Mouse (Mus musculus) cerebellum, adult 2 months (tissue): Measurements from ENCODE around the gene Nsmf. TPM values are rescaled to one million over a fixed set of nuclear protein-coding genes. Genes with fewer than 3 reads are reported as not detected.

Experiments
- DNase-seq, 2 experiments: peaks; one replicate each; pipeline ENCODE4 v3.0.0; 2021
- H3K27ac ChIP-seq: fragments of 200-500 bp; 2 replicates; pipeline ENCODE4 v1.5.1; 2012; ENCODE audit warnings: low read length, control low read depth, inconsistent platforms; ENCODE audit not compliant: insufficient read depth
- H3K27me3 ChIP-seq: fragments of 200-500 bp; 2 replicates; pipeline ENCODE4 v1.6.1; 2012; ENCODE audit warnings: inconsistent platforms, mild to moderate bottlenecking, low read length, moderate library complexity; ENCODE audit not compliant: control insufficient read depth, insufficient read depth
- H3K4me1 ChIP-seq: fragments of 200-500 bp; 2 replicates; pipeline ENCODE4 v1.6.1; 2011; ENCODE audit warnings: low read length; ENCODE audit not compliant: control insufficient read depth, insufficient read depth
- H3K4me3 ChIP-seq: fragments of 200-500 bp; replicated peaks from 2 replicates; pipeline ENCODE3; 2011; ENCODE audit warnings: mild to moderate bottlenecking, low read depth, low read length, control low read depth; ENCODE audit not compliant: insufficient read depth
- CTCF ChIP-seq: fragments of 200-500 bp; IDR thresholded peaks from 2 replicates; pipeline ENCODE4 v1.5.1; 2011; ENCODE audit warnings: low read depth, mild to moderate bottlenecking, control low read depth, low read length, moderate library complexity, borderline replicate concordance; ENCODE audit not compliant: insufficient read depth
- POLR2A ChIP-seq: fragments of 200-500 bp; IDR thresholded peaks from 2 replicates; pipeline ENCODE4 v1.6.1; 2011; ENCODE audit warnings: low read length, control low read depth, borderline replicate concordance; ENCODE audit not compliant: insufficient read depth
- WGBS: fragments of 180-500 bp; shearing (Covaris S2); methylation state at CpG from one replicate; pipeline ENCODE4 v1.1.7; 2018; 5-methylcytosine and 5-hydroxymethylcytosine counted together
- polyA plus RNA-seq: library from polyadenylated mRNA; depleted of rRNA; stranded (reverse); fragments of >200 nt; gene quantifications from 2 replicates; pipeline ENCODE4 v1.2.3, GENCODE M21; 2012

Nsmf gene
- polyA plus RNA-seq, 1 experiment, result 244 TPM

GRCm38 (mm10) chr2:25088636-25089035, 34.5 kb downstream of the Nsmf start:
- 28% methylated on average over 3 of the region's 3 CpGs for WGBS
- no peak for DNase-seq
- TF ChIP-seq POLR2A (no peak), CTCF (no peak)
- no peak overlapping the region for H3K4me3 ChIP-seq
- no peaks in the 10 kb centered on the region; the same call in 1 of the 2 replicates for H3K4me1 ChIP-seq
- no peak overlapping the region for H3K27ac ChIP-seq
- H3K27me3 ChIP-seq, result no peaks in the 10 kb centered on the region

- H3K27me3 ChIP-seq, result no peaks in the 10 kb centered on the region
- H3K4me3 ChIP-seq, result no peak overlapping the region
- no peak overlapping the region for H3K27ac ChIP-seq
- TF ChIP-seq CTCF (no peak), POLR2A (no peak)
- no peaks in the 10 kb centered on the region for H3K4me1 ChIP-seq
- 58% methylated on average over 17 of the region's 17 CpGs for WGBS
- DNase-seq, result no peak
These were observed 40.6 kb downstream of the Nsmf start for GRCm38 (mm10) chr2:25094785-25095108.

DNA sequence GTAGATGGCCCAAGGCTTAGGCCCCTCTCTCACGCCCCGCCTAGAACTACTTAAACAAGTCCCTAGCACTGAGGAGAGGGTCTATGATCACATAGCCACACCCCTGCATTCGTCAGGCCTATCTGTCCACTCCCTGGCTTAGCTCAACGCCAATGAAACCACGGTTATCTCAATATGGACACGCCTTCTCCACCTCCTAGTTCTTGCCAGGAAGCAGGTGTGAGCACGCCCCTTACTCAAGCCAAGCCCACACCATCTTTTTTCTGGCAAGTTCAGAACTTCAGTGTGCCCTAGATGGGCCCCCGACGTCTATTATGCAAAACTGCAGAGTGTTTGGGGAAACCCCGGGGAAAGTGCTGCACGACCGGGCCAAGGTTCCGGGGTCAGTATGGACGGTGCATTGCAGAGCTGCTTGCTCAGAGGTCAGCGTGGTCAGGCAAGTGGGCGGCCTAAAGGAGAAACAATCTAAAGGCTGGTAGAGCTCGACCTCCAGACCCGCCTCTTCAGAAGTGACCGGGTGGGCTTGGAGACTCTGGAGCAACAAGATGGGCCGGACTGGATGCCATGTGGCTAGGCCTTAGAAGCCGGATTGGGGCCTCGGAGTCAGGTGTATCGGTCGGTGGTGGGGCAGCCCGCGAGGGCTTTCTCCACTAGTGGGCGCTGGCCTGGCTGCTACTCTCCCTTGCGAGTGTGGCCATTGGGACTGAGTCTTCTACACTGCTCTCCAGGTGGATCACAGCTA, 41.1 kb downstream of the Nsmf start, which contains the start of gene Noxa1:
Gene Noxa1, minus strand, starts transcription at position 41 of the 742 bp plus-strand sequence.
- TF ChIP-seq CTCF (no peak), POLR2A (no peak)
- WGBS, result 61% methylated on average over 28 of the region's 28 CpGs
- Histone ChIP-seq H3K27me3 (no peaks in the 10 kb centered on the region), H3K4me1 (no peaks in the 10 kb centered on the region), H3K27ac (no peak within 1 kb of the TSS), H3K4me3 (no peak within 1 kb of the TSS)
- DNase-seq, result no peak

- WGBS, result 88% methylated on average over 3 of the region's 3 CpGs
- Histone ChIP-seq H3K4me1 (no peaks in the 10 kb centered on the region), H3K4me3 (no peak overlapping the region), H3K27ac (no peak overlapping the region), H3K27me3 (no peaks in the 10 kb centered on the region)
- no peak for TF ChIP-seq POLR2A
- TF ChIP-seq CTCF, result no peak
- DNase-seq, result peak in 1 of 2 experiments; percentile 5
These were observed 44.0 kb downstream of the Nsmf start for GRCm38 (mm10) chr2:25098005-25098615.

- peak in 1 of 2 experiments; percentile 5 for DNase-seq
- Histone ChIP-seq H3K27me3 (no peaks in the 10 kb centered on the region), H3K4me1 (no peaks in the 10 kb centered on the region), H3K4me3 (no peak overlapping the region), H3K27ac (no peak overlapping the region)
- TF ChIP-seq POLR2A (no peak), CTCF (peak; percentile 33; the same call in 1 of the 2 replicates)
- 29% methylated on average over 5 of the region's 5 CpGs for WGBS
These were observed 44.8 kb downstream of the Nsmf start for GRCm38 (mm10) chr2:25098956-25099355.

GRCm38 (mm10) chr2:25099703-25100102, 45.5 kb downstream of the Nsmf start:
- Histone ChIP-seq H3K27me3 (no peaks in the 10 kb centered on the region; the same call in 1 of the 2 replicates), H3K4me1 (no peaks in the 10 kb centered on the region), H3K27ac (no peak overlapping the region), H3K4me3 (no peak overlapping the region)
- TF ChIP-seq POLR2A, result no peak
- 63% methylated on average over 3 of the region's 3 CpGs for WGBS
- DNase-seq, result no peak

DNA sequence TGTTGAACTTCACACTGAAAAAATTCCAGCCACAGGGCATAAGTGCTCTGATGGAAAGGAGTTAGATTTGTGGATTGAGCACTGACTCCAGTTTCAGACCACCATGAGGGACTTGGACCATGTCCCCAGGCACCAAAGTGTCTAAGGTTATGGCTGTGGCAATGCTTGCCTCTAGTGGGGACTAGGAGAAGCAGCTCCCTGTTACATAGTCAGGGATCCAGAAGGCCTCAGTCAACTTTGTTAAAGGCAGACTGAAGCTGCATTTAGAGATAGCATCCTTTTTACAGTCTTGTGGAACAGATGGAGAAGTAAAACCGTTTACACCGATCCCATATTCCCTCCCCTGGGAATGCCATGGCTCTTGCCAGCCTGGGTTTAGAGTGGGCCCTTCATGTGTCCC, 50.0 kb downstream of the Nsmf start:
- DNase-seq, result no peak
- Histone ChIP-seq H3K27ac (no peak overlapping the region), H3K4me3 (no peak overlapping the region), H3K27me3 (no peaks in the 10 kb centered on the region; the same call in 1 of the 2 replicates), H3K4me1 (no peaks in the 10 kb centered on the region)
- WGBS, result 56% methylated on average over 2 of the region's 2 CpGs
- TF ChIP-seq POLR2A (no peak), CTCF (no peak)

DNA sequence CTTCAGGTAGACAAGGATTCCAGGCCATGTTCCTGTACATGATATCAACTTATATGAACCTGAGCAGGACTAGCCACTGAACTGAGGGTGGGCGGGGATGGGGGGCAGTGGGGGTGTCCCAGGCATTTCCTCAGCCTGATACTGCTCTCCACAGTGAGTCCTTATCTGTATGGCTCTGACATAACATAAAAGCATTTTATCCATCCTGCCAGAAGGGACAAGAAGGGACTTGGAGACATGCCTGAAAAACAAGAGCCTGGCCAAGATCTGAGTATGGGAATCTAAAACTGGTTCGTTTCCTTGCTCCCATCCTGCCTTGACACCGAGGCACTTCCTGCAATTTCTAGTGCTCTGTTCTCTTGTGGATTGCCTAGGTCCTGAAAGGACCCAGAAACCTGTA, 51.9 kb downstream of the Nsmf start:
- Histone ChIP-seq H3K4me3 (no peak overlapping the region), H3K27me3 (no peaks in the 10 kb centered on the region; the same call in 1 of the 2 replicates), H3K4me1 (no peaks in the 10 kb centered on the region), H3K27ac (no peak overlapping the region)
- no peak for TF ChIP-seq POLR2A
- no peak for TF ChIP-seq CTCF
- 36% methylated on average over 3 of the region's 3 CpGs for WGBS
- no peak for DNase-seq
